Mouse (Mus musculus) heart, adult 2 months (tissue): Measurements from ENCODE around the gene Gm10134.

Experiments used
- CTCF ChIP-seq: fragments of 200-600 bp; IDR thresholded peaks from 2 replicates; pipeline ENCODE4 v1.8.1; 2022; ENCODE audit warnings: antibody characterized with exemption, mild to moderate bottlenecking, moderate library complexity
- EP300 ChIP-seq: fragments of 200-500 bp; IDR thresholded peaks from 2 replicates; pipeline ENCODE4 v1.6.1; 2011; ENCODE audit warnings: low read depth, low read length, control low read depth; ENCODE audit not compliant: insufficient read depth
- POLR2A ChIP-seq: fragments of 200-500 bp; IDR thresholded peaks from 2 replicates; pipeline ENCODE4 v1.6.1; 2011; ENCODE audit warnings: mild to moderate bottlenecking, low read depth, low read length, control low read depth; ENCODE audit not compliant: insufficient read depth

DNA sequence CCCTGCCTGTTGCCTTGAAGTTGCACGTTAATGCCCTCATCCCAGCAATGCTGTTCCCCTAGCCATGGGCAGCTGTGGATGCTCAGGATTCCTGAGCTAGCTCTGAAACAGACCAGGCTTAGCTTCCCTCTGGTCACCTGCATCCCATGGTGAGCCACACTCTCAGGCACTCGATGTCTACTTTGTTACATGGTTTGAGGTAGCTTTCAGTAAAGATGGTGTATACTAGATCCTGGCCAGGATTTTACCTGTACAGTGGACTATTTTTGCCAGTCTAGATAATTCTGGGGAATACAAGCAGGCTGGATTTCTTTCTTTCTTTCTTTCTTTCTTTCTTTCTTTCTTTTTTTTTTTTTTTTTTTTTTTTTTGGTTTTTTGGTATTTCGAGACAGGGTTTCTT, at the start of gene Gm10134:
- TF ChIP-seq POLR2A (no peak), EP300 (no peak), CTCF (no peak)
